Mouse (Mus musculus): ENCODE results near the gene Epb41l2.

The Epb41l2 gene

GRCm38 (mm10) chr10:25365158-25365557 lies 5.6 kb downstream of the Epb41l2 start:
- no peak for DNase-seq (ENCODE audit: extremely low spot score)

- no peak for DNase-seq (ENCODE audit: extremely low spot score)
These were observed 6.1 kb downstream of the Epb41l2 start for GRCm38 (mm10) chr10:25365708-25366107.

GRCm38 (mm10) chr10:25366691-25367090 lies 7.1 kb downstream of the Epb41l2 start:
- no peak for DNase-seq (ENCODE audit: extremely low spot score)

- DNase-seq (ENCODE audit: extremely low spot score): no peak
These were observed 9.3 kb downstream of the Epb41l2 start for GRCm38 (mm10) chr10:25368928-25369327.

GRCm38 (mm10) chr10:25369691-25370090 lies 10.1 kb downstream of the Epb41l2 start:
- DNase-seq (ENCODE audit: extremely low spot score): no peak

GRCm38 (mm10) chr10:25371336-25371735 lies 11.7 kb downstream of the Epb41l2 start:
- DNase-seq (ENCODE audit: extremely low spot score): no peak

GRCm38 (mm10) chr10:25371915-25372371 lies 12.3 kb downstream of the Epb41l2 start:
- DNase-seq (ENCODE audit: extremely low spot score): no peak

- DNase-seq (ENCODE audit: extremely low spot score): no peak
These were observed 13.0 kb downstream of the Epb41l2 start for GRCm38 (mm10) chr10:25372510-25373148.

GRCm38 (mm10) chr10:25375036-25375435 lies 15.4 kb downstream of the Epb41l2 start:
- no peak for DNase-seq (ENCODE audit: extremely low spot score)

- DNase-seq (ENCODE audit: extremely low spot score): no peak
These were observed 21.3 kb downstream of the Epb41l2 start for GRCm38 (mm10) chr10:25380746-25381481.

- peak; percentile 59 for DNase-seq (ENCODE audit: extremely low spot score)
These were observed 22.4 kb downstream of the Epb41l2 start for GRCm38 (mm10) chr10:25381951-25382350.

GRCm38 (mm10) chr10:25383171-25383570 lies 23.6 kb downstream of the Epb41l2 start:
- DNase-seq (ENCODE audit: extremely low spot score): no peak

- DNase-seq (ENCODE audit: extremely low spot score): no peak
These were observed 24.8 kb downstream of the Epb41l2 start for GRCm38 (mm10) chr10:25384391-25384790.

- no peak for DNase-seq (ENCODE audit: extremely low spot score)
These were observed 26.4 kb downstream of the Epb41l2 start for GRCm38 (mm10) chr10:25385811-25386580.

GRCm38 (mm10) chr10:25386868-25387267 lies 27.3 kb downstream of the Epb41l2 start:
- no peak for DNase-seq (ENCODE audit: extremely low spot score)

- no peak for DNase-seq (ENCODE audit: extremely low spot score)
These were observed 27.7 kb downstream of the Epb41l2 start for GRCm38 (mm10) chr10:25387268-25387667.

- no peak for DNase-seq (ENCODE audit: extremely low spot score)
These were observed 33.2 kb downstream of the Epb41l2 start for GRCm38 (mm10) chr10:25392786-25393185.

- DNase-seq (ENCODE audit: extremely low spot score): no peak
These were observed 34.1 kb downstream of the Epb41l2 start for GRCm38 (mm10) chr10:25393721-25394120.

- DNase-seq (ENCODE audit: extremely low spot score): no peak
These were observed 35.8 kb downstream of the Epb41l2 start for GRCm38 (mm10) chr10:25395236-25395886.

GRCm38 (mm10) chr10:25396859-25397258 lies 37.3 kb downstream of the Epb41l2 start:
- no peak for DNase-seq (ENCODE audit: extremely low spot score)

- no peak for DNase-seq (ENCODE audit: extremely low spot score)
These were observed 38.4 kb downstream of the Epb41l2 start for GRCm38 (mm10) chr10:25397767-25398690.

Data from embryo, embryonic 9.5 days (tissue).